Mouse (Mus musculus) A20 (cell line): ENCODE measurements around the gene Pin1rt1.

Experiments used
- DNase-seq: peaks from one replicate; pipeline ENCODE4 v3.0.0-alpha.2; 2011; ENCODE audit warnings: low read depth, low spot score

Pin1rt1 gene

DNA sequence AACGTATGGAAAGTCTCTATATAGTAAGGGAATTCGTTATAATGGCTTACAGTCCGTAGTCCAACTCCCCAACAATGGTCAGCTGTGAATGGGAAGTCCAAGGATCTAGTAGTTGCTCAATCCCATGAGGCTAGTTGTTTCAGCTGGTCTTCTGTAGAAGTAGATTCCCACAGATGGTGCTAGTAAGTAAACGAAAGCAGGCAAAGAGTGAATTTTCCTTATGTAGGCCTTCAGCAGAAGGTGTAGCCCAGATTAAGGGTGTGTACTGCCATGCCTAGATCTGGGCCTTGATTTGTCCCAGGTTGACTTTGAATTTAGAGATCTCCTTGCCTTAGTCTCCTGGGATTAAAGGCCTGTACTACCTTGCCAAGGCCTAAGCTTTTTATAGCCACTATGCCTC lies at the start of gene Pin1rt1:
Gene Pin1rt1 (minus strand): TSS at position 101 of the 400 bp plus-strand sequence.
- DNase-seq = no peak

DNA sequence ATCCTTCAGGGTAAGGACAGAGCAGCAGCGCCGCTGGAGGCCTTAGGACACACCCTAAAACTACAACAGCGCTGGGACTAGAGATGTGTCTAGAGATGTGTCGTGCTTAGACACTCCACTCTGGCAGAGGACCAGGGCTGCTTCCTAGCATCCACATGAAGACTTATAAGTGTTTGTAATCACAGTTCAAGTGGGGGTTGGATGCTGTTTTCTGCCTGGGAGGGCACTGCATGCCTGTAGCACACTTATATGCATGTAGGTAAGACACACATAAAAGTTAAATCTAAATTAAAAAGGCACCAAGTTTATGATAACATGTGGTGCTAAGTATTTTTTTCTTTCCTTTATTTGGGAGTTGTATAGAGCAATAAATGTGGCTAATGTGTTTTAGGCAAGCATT lies 47.8 kb upstream of the Pin1rt1 start:
- DNase-seq = no peak

DNA sequence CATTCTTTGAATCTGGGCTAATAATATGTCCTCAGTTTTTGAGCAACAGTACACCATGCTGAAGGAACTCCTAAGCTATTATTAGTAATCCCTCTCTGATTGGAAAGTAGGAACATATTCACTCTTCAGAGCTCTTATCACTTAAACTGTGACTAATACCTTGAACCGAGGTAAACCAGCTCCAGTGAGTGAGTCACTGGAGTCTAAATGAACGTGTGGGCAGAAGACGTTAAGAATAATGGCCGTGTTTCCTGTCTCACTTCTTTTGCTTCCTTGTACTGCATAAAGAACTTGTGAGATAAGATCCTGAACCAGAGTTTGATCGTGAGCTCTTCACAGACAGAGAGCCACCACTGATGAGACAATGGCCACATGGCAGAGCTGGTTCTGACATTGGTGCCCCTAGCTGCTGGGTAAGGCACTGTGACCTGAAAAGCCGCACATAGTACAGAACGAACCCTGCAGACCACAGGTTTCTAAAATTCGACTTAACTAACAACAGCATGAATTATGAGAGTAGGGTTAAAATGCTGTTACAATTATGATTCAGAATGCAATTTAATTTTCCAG lies 47.0 kb upstream of the Pin1rt1 start:
- DNase-seq = no peak

DNA sequence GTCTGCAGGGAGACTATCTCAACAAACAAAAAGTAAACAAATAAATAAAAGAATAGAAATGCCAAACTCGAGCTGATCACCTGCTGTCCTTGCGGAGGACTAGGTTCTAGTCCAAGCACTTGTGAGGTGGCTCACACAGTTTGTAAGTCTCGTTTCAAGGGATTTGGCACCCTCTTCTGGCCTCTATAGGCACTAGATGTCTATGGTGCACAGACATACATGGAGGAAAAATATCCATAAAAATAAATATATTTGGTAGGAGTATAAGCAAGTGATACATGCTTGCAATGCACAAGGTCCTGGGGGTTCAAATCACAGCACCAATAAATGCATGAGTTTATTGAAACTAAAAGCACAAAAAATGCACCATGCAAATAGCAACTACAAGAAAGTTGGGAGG lies 34.4 kb upstream of the Pin1rt1 start:
- peak; percentile 58 for DNase-seq

- DNase-seq = no peak
Observed at GRCm38 (mm10) chr2:104748652-104749183, 32.5 kb upstream of the Pin1rt1 start.

- DNase-seq = peak; percentile 74
Observed at GRCm38 (mm10) chr2:104746251-104746650, 30.1 kb upstream of the Pin1rt1 start.

DNA sequence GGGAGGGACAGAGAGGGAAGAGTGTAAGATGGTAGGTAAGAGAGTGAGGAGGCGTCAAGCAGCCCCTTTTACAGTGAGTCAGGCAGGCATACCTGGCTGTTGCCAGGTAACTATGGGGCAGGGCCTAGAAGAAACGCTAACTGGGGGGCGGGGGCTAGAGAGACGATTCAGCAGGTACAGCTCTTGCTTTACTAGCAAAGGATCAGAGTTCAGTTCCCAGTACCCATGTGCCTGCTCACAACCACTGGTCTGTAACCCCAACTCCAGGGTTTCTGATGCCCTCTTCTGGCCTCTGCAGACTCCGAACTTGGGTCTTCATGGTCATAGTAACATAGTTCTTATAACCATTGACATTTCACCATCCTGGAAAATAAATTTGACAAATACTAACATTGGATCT lies 27.8 kb upstream of the Pin1rt1 start:
- DNase-seq = no peak

DNA sequence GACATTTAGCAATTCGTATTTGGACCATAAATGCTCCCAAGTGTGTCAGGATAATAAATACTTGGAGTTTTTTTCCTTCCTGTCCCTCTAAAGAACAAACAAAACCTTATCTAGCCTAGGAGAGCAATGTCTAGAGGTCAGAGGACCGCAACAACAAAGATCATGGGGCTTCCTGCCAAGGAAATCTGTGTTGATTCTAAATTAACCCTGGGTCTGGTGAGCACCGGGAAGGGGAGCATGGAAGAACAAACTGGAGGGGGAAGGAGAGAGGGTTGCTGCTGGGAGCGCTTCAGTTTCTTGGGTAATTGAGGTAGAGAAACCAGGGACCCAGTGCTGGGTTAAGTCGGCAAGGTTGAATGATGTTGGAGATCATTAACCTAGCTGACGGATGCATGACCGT lies 27.0 kb upstream of the Pin1rt1 start:
- DNase-seq = no peak

DNA sequence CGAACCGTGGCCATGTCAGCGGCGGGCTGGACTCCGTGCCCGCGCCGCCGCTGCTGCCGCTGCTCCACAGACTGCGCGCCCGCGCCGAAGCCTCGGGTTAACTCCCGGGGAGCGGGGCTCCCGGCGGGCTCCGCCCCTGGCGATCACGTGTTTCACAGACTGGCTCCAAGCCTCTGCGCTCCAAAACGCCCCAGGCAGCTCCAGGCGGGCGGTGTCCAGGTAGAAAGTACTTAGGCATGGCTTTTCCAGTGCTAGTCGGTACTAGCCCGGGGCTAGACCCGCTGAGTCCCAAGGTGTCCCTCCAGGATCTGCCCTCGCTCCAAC lies 26.5 kb upstream of the Pin1rt1 start, which contains the start of gene Depdc7:
Gene Depdc7 (minus strand): TSS at position 138 of the 324 bp plus-strand sequence.
- peak; percentile 93 for DNase-seq

DNA sequence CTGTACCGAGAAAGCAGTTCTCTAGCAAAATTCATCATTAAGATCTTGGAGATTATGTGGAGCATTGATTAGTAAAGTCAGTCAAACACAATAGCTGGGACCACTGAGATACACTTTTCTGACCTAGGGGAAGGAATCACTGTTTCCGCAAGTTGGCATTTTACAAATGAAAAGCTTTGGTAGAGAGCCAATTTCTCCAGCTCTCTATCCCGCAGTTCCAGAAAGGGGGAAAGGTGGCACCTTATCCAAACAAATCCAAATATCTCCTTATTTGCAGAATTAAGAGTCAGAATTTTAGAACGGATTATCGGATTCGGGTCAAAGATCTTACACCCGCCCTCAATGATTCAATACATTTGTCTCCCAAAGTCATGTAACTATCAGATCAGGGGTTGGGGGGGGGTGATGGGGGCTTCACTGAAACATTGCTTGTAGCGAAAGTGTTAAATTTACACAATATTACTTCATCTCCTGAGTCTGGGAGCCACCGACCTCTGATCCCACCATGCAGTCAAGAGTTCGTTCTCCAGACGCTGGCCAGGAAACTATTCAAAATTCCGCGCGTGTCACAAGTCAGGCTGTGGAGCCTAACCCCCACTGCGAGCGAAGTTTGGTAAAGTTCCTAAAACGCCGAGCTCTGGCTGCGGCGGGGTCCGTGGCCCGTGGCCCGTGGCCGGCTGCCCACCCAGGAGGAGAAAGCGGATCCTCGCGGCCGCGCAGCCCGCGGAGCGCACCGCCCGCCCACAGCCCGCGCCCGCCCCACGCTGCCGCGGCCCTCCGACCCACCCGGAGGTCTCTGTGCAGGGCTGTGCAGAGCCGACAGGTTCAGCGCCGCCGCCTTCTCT lies 25.9 kb upstream of the Pin1rt1 start:
- DNase-seq = peak; percentile 37

DNA sequence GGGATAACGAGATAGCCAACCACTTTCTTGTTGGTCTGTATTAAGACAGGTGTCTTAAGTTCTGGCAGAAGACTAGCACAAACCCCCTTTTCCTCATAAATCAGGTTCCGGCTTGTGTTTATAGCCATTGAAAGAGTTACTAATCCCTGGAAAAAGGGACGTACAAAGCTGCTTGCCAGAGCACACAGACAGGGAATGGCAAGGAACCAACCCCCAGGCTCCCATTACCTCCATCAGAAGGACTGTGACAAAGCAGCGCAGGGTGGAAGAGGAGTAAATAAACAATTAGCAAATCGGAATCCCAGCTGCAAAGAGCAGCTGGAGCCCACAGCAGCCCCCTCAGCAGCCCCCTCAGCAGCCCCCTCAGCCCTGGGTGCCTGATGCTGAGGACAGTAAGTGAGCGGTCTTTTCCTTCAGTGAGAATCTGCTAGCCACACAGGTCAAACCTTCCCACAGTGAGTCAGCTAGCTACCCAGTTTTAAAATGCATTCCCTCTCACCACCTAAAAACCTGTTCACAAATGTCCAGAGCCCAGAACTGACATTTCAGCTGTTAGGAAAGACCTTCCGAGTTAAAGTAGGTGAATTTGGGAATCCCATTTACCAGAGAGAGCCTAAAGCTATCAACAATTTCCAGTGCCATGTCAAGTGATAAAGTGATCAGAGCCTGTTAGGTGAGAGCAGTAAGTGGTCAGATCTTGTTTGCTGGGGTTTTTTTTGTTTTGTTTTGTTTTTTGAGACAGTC lies 25.0 kb upstream of the Pin1rt1 start:
- DNase-seq = no peak

DNA sequence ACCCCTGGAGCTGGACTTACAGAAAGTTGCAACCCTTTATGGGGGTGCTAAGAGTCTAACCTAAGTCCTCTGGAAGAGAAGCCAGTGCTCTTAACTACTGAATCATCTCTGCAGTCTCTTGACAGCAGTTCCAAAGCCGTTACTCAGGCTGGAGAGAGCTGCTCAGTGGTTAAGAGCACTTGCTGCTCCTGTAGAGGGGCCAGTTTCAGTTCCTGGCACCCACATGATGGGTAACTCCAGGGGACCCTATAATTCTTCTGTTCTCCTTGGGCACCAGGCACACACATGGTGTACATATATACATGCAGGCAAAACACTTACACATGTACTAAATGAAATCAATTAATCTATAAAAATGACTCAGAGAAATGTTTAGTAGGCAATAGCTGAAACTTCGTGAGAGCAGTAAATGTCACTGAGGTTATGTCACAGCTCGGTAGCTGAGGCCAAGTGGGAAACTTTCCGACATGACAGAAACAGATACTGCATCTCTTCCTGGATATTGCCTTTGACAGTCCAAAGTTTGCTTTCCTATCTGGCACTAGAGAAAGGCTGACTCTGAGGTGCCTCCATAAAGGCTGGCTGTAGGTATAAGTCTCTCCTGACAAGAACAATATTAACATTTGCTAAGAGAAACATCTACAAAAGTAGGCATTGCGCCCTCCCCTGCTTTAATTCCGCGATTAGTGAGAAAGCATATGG lies 24.2 kb upstream of the Pin1rt1 start:
- peak; percentile 70 for DNase-seq

- no peak for DNase-seq
Observed at GRCm38 (mm10) chr2:104739691-104740090, 23.5 kb upstream of the Pin1rt1 start.

GRCm38 (mm10) chr2:104736241-104736640 lies 20.1 kb upstream of the Pin1rt1 start:
- DNase-seq = no peak

- DNase-seq = peak; percentile 18
Observed at GRCm38 (mm10) chr2:104732562-104733256, 16.5 kb upstream of the Pin1rt1 start.

DNA sequence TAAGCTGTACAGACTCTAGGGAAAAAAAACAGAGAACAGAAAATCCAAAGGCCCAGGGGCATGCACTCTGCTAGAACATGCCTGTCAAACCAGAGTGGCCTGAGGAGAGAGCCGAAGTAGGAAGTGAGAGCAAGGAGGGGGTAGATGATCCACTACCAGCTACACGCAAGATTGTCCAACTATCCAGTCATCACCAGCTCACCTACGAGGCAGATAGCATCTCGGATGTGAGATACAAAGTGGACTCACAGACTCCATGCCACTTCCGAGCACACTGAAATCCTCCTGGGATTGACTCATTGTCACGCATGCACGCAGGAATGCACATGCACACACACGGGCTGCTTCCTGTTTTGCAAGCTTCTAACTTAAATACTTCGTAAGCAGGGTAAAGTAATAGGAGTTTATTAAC lies 15.9 kb upstream of the Pin1rt1 start:
- DNase-seq = peak; percentile 89

- DNase-seq = no peak
Observed at GRCm38 (mm10) chr2:104727369-104727768, 11.2 kb upstream of the Pin1rt1 start.

DNA sequence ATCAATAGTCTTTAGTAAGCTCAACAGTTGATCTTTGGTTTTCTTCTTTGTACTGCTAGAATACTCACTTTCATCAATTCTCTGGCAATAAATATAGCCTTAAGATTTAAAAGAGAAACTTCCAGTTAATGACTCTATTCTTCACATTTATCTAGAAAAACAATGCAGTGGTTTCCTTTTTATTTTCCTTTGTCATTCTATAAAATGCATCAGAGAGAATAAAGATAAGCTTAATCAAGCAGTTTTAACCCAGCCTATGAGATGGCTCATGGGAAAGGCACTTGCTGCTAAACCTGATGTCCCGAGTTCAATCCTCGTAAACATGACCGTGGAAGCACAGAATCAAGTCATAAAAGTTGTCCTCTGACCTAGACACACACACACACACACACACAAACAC lies 5.8 kb upstream of the Pin1rt1 start:
- no peak for DNase-seq

DNA sequence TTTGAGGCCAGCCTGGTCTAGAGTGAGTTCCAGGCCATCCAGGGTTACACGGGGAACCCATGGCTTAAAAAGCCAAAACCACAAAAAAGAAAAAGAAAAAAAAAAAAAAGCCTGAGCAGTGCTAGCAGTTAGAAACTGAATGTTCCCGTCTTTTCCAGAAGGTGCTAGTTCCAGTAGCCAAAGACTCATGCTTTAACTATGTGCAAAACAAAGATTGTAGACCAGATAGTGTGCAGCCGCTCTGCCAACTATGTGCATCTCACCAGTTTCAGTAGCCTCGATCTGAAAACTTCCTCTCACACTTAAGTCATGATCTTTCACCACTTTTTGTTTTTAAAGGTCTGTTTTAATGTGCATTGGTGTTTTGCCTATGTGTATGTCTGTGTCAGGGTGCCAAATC lies 1.6 kb upstream of the Pin1rt1 start:
- DNase-seq = no peak

DNA sequence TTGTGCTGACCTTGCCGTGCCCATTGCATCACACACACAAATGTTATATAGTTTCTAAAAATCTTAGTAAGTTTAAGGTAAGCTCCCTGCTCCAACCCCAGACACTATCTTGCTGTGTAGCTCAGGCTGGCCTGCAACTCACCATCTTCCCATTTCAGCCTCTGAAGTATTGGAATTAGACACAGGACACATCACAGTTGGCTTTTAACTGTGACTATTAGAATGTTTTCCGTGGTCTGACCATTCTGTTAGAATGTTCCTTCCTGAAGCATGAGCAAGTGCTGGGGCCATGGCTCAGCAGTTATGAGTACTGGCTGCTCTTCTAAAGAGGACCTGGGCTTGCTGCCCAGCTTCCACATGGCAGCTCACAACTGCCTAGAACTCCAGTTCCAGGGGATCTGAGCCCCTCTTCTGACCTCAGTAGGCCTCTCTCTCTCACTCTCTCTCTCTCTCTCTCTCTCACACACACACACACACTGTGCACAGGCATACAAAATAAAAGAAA lies 1.1 kb upstream of the Pin1rt1 start:
- DNase-seq = no peak

DNA sequence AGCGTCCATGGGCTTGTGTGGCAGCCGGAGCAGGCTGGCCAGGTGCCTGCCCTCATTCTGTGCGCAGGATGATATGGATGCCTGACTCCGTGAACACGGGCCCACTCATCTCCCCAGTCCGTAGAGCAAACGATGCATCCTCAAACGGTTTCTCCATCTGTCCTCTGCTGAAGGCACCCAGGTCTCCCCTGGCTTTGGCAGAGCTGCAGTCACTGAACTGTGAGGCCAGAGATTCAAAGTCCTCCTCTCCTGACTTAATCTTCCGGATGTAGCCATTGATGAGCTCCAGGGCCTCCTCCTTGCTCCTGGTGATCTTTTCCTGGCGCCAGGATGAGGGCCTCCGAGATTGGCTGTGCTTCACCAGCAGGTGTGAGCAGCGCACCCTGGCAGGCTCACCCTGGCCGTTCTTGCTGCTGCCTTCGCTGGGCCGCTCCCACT lies 1.9 kb downstream of the Pin1rt1 start:
- no peak for DNase-seq
